Mouse (Mus musculus) limb, embryonic 12.5 days (tissue): ENCODE results near the gene Eme1. TPM values are rescaled to one million over a fixed set of nuclear protein-coding genes. Genes with fewer than 3 reads are reported as not detected.
A peak's percentile ranks its signal among the peaks of the same experiment; 100 is the strongest.
"Not testable (repeated sequence)": the region's sequence is repeated elsewhere in the genome, so short reads cannot be mapped to it uniquely, and the experiment has no call there.

Source experiments
- ATAC-seq: fragments of 200-750 bp; cut with Nextera tagmentation; 2 replicates; pipeline ENCODE4 v1.8.0; 2017; ENCODE audit warnings: low read depth, moderate TSS enrichment; ENCODE audit not compliant: insufficient number of reproducible peaks, insufficient read depth, low FRiP score, low TSS enrichment
- H3K27ac ChIP-seq: fragments of 300-500 bp; sonication (generic); 2 replicates; pipeline ENCODE4 v1.5.1; 2016; ENCODE audit warnings: mild to moderate bottlenecking, moderate library complexity
- H3K27me3 ChIP-seq: fragments of 300-500 bp; sonication (generic); 2 replicates; pipeline ENCODE4 v1.6.1; 2016; ENCODE audit warnings: mild to moderate bottlenecking, moderate library complexity
- H3K36me3 ChIP-seq: fragments of 300-500 bp; sonication (generic); 2 replicates; pipeline ENCODE4 v1.6.1; 2016; ENCODE audit warnings: mild to moderate bottlenecking, moderate library complexity
- H3K4me1 ChIP-seq: fragments of 300-500 bp; sonication (generic); replicated peaks from 2 replicates; pipeline ENCODE4 v1.6.1; 2016
- H3K4me2 ChIP-seq: fragments of 300-500 bp; sonication (generic); 2 replicates; pipeline ENCODE4 v1.6.1; 2016; ENCODE audit warnings: mild to moderate bottlenecking, moderate library complexity
- H3K4me3 ChIP-seq: fragments of 300-500 bp; sonication (generic); replicated peaks from 2 replicates; pipeline ENCODE4 v1.5.1; 2016; ENCODE audit warnings: mild to moderate bottlenecking
- H3K9ac ChIP-seq: fragments of 300-500 bp; sonication (generic); replicated peaks from 2 replicates; pipeline ENCODE4 v1.6.1; 2016; ENCODE audit warnings: mild to moderate bottlenecking, moderate library complexity
- H3K9me3 ChIP-seq: fragments of 300-500 bp; sonication (generic); 2 replicates; pipeline ENCODE4 v1.6.1; 2016; ENCODE audit warnings: mild to moderate bottlenecking, moderate library complexity
- WGBS: fragments of 180-500 bp; shearing (Covaris S2); methylation state at CpG from one replicate; pipeline ENCODE4 v1.1.7; 2016; 5-methylcytosine and 5-hydroxymethylcytosine counted together
- polyA plus RNA-seq: library from polyadenylated mRNA; unstranded; fragments of >200 nt; fragmentation: Nextera tagmentation; extraction: Ambion mirVana; gene quantifications from 2 replicates; pipeline ENCODE4 v1.2.1, GENCODE M21; 2016

Gene Eme1
- polyA plus RNA-seq, result 37.1 and 42.2 TPM in 2 replicates

- H3K4me1 ChIP-seq, result peaks cover 17% of the 10 kb centered on the region
- WGBS, result under 1% methylated on average over 32 of the region's 32 CpGs
- H3K4me3 ChIP-seq, result peak within 1 kb of the TSS; percentile 70
- peak; percentile 75 for ATAC-seq
- H3K9me3 ChIP-seq, result no peaks in the 10 kb centered on the region
- H3K36me3 ChIP-seq, result peaks cover 55% of the 10 kb centered on the region
- peak within 1 kb of the TSS; percentile 62 for H3K9ac ChIP-seq
- H3K27me3 ChIP-seq, result no peaks in the 10 kb centered on the region
- peak within 1 kb of the TSS; percentile 92 for H3K27ac ChIP-seq
- H3K4me2 ChIP-seq, result peak within 1 kb of the TSS; percentile 66
Observed at GRCm38 (mm10) chr11:94653663-94654436, at the start of gene Eme1, which contains the start of gene Mrpl27. Gene Eme1, minus strand, starts transcription at chr11:94653964. Gene Mrpl27, plus strand, starts transcription at chr11:94653767.

- H3K9me3 ChIP-seq, result no peaks in the 10 kb centered on the region
- H3K27ac ChIP-seq, result no peak overlapping the region
- H3K4me2 ChIP-seq, result 0 out of 2 replicates have a peak overlapping the region, but pooled peaks have one; percentile 13
- H3K4me3 ChIP-seq, result no peak overlapping the region
- H3K4me1 ChIP-seq, result peaks cover 10% of the 10 kb centered on the region
- ATAC-seq, result no peak
- H3K36me3 ChIP-seq, result no peaks in the 10 kb centered on the region
- H3K27me3 ChIP-seq, result peaks cover 4% of the 10 kb centered on the region; the same call in 1 of the 2 replicates
- 44% methylated on average over 3 of the region's 3 CpGs for WGBS
- H3K9ac ChIP-seq, result no peak overlapping the region
Observed at GRCm38 (mm10) chr11:94702216-94702610, 48.4 kb upstream of the Eme1 start.

- WGBS, result 47% methylated on average over 27 of the region's 27 CpGs
- Histone ChIP-seq H3K36me3 (no peaks in the 10 kb centered on the region), H3K27ac (0 out of 2 replicates have a peak overlapping the region, but pooled peaks have one; percentile 50), H3K9me3 (no peaks in the 10 kb centered on the region), H3K27me3 (peaks cover 4% of the 10 kb centered on the region; the same call in 1 of the 2 replicates), H3K4me2 (0 out of 2 replicates have a peak overlapping the region, but pooled peaks have one; percentile 13), H3K4me3 (no peak overlapping the region), H3K4me1 (peaks cover 10% of the 10 kb centered on the region), H3K9ac (no peak overlapping the region)
- ATAC-seq, result peak; percentile 37
Observed at GRCm38 (mm10) chr11:94701401-94702215, 47.8 kb upstream of the Eme1 start.

- Histone ChIP-seq H3K27ac (no peak overlapping the region), H3K27me3 (peaks cover 4% of the 10 kb centered on the region; the same call in 1 of the 2 replicates), H3K9ac (no peak overlapping the region), H3K4me2 (no peak overlapping the region), H3K4me3 (no peak overlapping the region), H3K4me1 (peaks cover 10% of the 10 kb centered on the region), H3K36me3 (no peaks in the 10 kb centered on the region), H3K9me3 (no peaks in the 10 kb centered on the region)
- ATAC-seq, result no peak
- WGBS, result 95% methylated on average over 3 of the region's 3 CpGs
Observed at GRCm38 (mm10) chr11:94699399-94699798, 45.6 kb upstream of the Eme1 start.

GRCm38 (mm10) chr11:94697703-94698464 lies 44.1 kb upstream of the Eme1 start:
- Histone ChIP-seq H3K27me3 (peaks cover 7% of the 10 kb centered on the region; the same call in 1 of the 2 replicates), H3K4me2 (no peak overlapping the region), H3K4me1 (peaks cover 10% of the 10 kb centered on the region), H3K27ac (no peak overlapping the region), H3K9ac (no peak overlapping the region), H3K9me3 (no peaks in the 10 kb centered on the region), H3K36me3 (no peaks in the 10 kb centered on the region), H3K4me3 (no peak overlapping the region)
- 49% methylated on average over 13 of the region's 13 CpGs for WGBS
- ATAC-seq, result no peak

GRCm38 (mm10) chr11:94697140-94697539 lies 43.4 kb upstream of the Eme1 start:
- no peak for ATAC-seq
- 93% methylated on average over 2 of the region's 2 CpGs for WGBS
- Histone ChIP-seq H3K27me3 (peaks cover 7% of the 10 kb centered on the region; the same call in 1 of the 2 replicates), H3K9me3 (no peaks in the 10 kb centered on the region), H3K36me3 (no peaks in the 10 kb centered on the region), H3K27ac (no peak overlapping the region), H3K4me2 (no peak overlapping the region), H3K9ac (no peak overlapping the region), H3K4me1 (peaks cover 9% of the 10 kb centered on the region), H3K4me3 (no peak overlapping the region)

- no peak overlapping the region for H3K4me2 ChIP-seq
- no peak overlapping the region for H3K9ac ChIP-seq
- H3K4me1 ChIP-seq, result no peaks in the 10 kb centered on the region; the same call in 1 of the 2 replicates
- ATAC-seq, result no peak
- H3K4me3 ChIP-seq, result no peak overlapping the region
- 0 out of 2 replicates have a peak, but pooled peaks cover 3% of the 10 kb centered on the region for H3K27me3 ChIP-seq
- WGBS, result 76% methylated on average over 6 of the region's 6 CpGs
- no peaks in the 10 kb centered on the region for H3K36me3 ChIP-seq
- no peak overlapping the region for H3K27ac ChIP-seq
- no peaks in the 10 kb centered on the region for H3K9me3 ChIP-seq
Observed at GRCm38 (mm10) chr11:94695508-94695907, 41.7 kb upstream of the Eme1 start.

- ATAC-seq, H3K27me3 ChIP-seq, H3K9me3 ChIP-seq, H3K27ac ChIP-seq, H3K4me2 ChIP-seq, H3K36me3 ChIP-seq, H3K4me3 ChIP-seq, H3K9ac ChIP-seq, H3K4me1 ChIP-seq: not testable (repeated sequence)
Observed at GRCm38 (mm10) chr11:94692502-94692901, 38.7 kb upstream of the Eme1 start.

- Histone ChIP-seq H3K4me3 (no peak overlapping the region), H3K27me3 (no peaks in the 10 kb centered on the region), H3K4me2 (no peak overlapping the region), H3K4me1 (no peaks in the 10 kb centered on the region), H3K9me3 (no peaks in the 10 kb centered on the region), H3K36me3 (no peaks in the 10 kb centered on the region), H3K27ac (no peak overlapping the region), H3K9ac (no peak overlapping the region)
- ATAC-seq, result no peak
- WGBS, result 80% methylated on average over 6 of the region's 6 CpGs
Observed at GRCm38 (mm10) chr11:94687178-94687577, 33.4 kb upstream of the Eme1 start.

GRCm38 (mm10) chr11:94682427-94682826 lies 28.7 kb upstream of the Eme1 start:
- no peak overlapping the region for H3K4me3 ChIP-seq
- no peak for ATAC-seq
- H3K27me3 ChIP-seq, result no peaks in the 10 kb centered on the region
- no peak overlapping the region for H3K9ac ChIP-seq
- 80% methylated on average over 7 of the region's 7 CpGs for WGBS
- no peak overlapping the region for H3K4me2 ChIP-seq
- no peak overlapping the region for H3K27ac ChIP-seq
- no peaks in the 10 kb centered on the region for H3K9me3 ChIP-seq
- H3K36me3 ChIP-seq, result no peaks in the 10 kb centered on the region
- peaks cover 9% of the 10 kb centered on the region for H3K4me1 ChIP-seq
